Mouse (Mus musculus): ENCODE data around the gene Tnrc6c.

DNA sequence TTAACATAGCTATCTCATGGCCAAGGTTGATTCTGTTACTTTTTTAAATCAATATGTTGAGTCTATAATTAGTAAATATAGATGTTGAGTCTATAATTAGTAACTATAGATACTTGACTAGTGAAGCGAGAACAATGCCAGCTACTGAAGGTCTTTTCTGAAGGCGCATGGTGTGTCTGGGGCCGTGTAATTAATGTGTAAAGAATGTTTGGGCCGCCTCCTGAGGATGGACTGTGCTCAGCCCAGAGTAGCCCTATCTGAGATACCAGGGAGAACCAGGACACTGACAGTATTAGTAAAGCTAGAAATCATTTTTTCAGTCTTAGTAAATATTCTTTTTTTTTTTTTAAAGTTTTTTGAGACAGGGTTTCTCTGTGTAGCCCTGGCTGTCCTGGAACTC is 46.8 kb downstream of the Tnrc6c start:
- TF ChIP-seq EP300 (IDR thresholded peaks at IDR 0.05) (no peak), CTCF (IDR thresholded peaks at IDR 0.05) (no peak)

All from lung, postnatal 0 days (tissue).